Mouse (Mus musculus) frontal cortex, adult 2 months (tissue): ENCODE results near the gene Phldb2. TPM values are rescaled to one million over a fixed set of nuclear protein-coding genes. Genes with fewer than 3 reads are reported as not detected.

Experiments
- DNase-seq, 2 experiments: peaks; one replicate each; pipeline ENCODE4 v3.0.0; 2022; ENCODE audit warnings: low spot score in 1 of 2; ENCODE audit errors: extremely low spot score in 1 of 2
- polyA plus RNA-seq: library from polyadenylated mRNA; depleted of rRNA; stranded (reverse); fragments of >200 nt; gene quantifications from 2 replicates; pipeline ENCODE4 v1.2.3, GENCODE M21; 2012

The Phldb2 gene
- polyA plus RNA-seq, 1 experiment: 7.0 TPM

DNA sequence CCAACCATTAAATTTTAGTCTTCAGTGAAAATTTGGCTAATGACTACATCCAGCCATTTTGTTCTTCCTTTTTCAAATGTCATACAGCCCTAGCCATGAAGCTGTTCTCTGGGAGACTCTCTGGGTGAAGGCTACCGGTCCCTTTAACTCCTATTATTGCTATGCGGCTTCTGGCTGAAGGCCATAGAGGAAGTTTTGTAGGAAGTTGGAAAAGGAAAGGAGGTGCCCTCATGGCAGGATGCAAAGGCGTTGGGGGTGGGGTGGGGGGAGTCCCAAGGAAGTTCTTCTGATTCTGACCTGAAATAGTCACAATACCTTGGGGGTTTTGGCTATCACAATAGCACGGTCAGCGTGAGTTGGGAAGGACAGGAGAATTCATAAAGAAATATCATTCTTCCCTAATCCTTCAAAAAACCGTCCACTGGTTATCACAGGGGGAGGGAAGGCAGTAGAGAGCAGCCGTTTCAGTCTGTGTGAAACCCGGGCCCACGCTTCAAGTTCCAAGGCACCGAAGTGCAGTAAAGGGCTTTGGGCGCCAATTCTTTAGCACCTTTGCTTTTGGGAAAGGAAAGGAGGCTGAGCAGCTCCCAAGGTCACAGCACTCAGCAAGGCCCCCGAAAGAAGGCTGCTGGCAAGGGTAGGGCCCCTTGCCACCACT is 195.8 kb downstream of the Phldb2 start:
- DNase-seq: no peak

DNA sequence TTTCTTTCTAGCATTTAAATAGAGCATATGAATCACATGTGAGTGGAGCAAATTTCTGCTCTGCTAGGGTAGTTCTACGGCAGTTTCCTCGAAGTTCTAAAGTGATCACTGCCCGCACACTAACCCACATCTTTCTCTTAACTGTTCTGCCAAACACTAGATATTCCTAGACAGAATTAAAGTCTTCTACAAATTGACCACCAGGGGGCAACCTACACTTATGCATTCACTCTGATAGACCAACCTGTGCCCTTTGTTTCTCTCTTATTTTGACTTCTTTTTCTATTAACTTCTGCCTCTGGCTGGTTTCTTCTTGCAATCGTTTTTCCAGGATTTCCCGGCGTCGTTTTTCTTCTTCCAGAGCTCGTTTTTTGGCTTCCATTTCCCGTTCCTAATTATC is 196.5 kb downstream of the Phldb2 start:
- DNase-seq: peak; percentile 33 to 88

DNA sequence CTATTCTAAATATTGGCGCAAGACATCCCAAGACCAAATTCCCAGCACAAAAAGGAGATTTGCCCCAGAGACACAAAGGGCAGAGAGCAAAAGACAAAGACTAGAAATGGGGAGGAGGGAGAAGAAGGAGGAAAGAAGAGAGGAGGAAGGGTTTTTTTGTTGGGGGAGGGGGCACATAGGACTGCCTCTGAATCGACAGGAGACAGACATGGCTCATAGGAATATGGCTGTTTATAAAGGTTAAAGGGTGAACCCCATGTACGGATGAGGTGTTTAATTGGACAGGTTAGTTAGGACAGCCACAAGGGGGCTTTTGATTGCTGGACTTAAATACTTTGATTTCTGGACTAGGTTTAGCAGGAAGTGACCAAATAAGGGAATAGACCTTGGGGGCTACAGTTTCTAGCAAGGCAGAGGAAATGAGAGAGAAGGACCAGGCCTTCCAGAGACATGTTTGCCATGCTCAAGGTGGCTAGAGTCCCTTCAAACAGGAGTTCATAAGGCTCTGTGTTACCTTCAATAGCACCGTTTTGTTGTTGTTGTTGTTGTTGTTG is 209.7 kb downstream of the Phldb2 start:
- no peak for DNase-seq

DNA sequence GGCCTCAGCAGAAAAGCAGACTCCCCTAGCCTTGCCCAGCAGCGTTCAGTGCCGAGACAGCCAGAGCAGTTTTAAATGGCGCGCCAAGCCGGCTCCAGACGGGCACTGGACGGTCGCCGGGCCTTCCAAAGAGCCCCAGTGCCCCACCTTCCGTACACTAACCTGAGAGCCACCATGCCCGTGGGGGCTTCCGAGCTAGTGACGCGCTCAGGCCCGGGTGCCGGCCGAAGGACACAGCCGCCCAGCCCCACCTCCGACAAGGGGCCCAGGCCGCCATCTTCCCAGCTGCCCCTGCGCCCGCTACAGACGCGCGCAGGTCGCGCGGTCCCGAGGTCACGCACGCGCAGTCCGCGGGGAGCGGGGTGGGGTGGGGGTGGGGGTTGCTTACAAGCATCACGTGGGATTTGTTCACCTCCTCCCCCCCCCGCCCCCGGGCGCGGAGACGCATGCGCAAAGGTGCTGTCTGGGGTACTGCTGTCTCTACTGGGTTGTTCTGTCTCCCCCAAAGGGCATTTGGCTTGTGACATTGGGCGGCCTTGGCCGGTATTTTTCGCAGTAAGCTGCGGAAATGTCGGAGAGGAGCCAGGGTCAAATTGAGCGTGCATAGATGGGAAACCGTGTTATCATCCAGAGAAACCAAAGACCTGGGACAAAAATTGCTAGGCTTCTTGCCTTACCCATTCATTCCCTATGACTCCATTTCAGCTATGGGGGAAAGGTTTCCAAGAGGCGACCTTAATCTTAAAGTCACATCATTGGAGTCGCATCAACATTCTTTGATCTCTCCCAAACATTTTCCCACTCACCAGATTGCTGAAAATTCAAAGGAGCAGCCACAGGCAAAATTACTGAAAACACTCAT is 210.6 kb downstream of the Phldb2 start, which contains the start of gene Abhd10:
TSS of gene Abhd10 (minus strand) at position 341 of the 862 bp plus-strand sequence.
- peak; percentile 92 to 97 for DNase-seq

DNA sequence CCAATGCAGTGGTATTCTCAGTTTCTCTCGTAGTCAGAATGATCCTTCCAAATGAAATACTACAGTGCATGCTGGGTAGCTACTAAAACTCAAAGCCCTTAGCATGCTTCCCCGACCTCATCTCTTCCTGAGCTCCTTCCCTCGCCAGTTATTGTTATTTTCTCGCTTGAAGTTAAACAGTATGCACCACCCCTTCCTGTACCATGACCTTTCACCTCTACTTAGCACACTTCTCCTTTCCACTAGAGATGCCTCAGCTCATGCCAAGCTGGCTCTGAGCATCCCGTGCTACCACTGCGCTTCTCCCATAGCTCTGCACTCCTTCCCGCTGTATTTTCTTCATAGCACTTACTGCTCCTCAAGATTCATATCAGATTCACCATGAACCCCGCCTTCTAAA is 215.5 kb downstream of the Phldb2 start:
- no peak for DNase-seq

DNA sequence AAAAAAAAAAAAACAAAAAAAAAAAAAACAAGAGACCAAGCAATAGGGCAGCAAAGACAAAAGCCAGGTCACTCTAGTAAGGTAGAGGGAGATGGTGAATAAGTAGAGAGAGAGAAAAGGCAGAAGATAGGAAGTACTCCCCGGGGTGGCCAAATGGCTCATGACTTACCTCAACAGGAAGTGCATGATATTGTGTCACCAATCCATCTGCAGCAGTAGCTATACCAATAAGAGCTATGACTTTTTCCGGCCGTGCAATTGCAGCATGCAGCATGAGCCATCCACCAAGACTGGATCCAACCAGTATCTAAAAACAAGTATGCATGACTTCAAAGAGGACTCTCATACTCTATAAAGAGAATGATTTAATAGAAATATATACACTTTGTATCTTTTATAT is 216.7 kb downstream of the Phldb2 start:
- no peak for DNase-seq

DNA sequence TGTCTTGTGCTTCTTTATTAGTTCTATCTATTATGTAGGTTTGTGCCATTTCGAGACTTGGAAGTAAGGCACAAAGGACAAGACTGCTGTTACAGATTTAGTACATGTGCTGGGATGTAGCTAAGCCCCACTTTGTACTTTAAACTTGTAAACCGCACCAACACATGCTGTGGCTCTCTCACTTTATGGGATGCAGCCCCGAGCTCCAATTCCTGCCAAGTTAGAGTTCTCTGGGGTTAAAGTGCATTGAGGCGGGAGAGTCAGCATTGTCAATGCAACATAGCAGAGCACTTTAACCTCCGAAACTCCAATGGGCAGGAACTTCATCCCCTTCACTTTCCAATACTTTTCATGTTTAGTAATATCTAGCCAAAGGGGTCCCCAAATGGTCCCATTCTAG is 224.2 kb downstream of the Phldb2 start:
- DNase-seq: no peak

DNA sequence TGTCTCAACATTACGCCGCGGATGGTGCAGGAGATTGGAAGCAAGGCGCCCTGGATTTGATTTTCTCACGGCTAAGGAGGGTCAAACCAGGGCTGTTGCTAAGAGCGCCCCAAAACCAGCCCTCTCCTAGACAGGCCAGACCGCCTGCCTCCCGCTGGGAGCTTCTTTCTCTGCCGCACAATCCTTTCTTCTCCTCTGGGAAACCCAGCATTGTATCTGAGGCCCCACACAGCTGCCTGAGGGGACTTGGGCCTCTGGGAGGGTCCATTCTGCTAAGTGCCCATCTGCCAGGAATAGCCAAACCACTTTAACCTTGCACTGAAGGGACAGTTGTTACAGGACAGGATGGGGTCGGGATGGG is 228.7 kb downstream of the Phldb2 start:
- no peak for DNase-seq

DNA sequence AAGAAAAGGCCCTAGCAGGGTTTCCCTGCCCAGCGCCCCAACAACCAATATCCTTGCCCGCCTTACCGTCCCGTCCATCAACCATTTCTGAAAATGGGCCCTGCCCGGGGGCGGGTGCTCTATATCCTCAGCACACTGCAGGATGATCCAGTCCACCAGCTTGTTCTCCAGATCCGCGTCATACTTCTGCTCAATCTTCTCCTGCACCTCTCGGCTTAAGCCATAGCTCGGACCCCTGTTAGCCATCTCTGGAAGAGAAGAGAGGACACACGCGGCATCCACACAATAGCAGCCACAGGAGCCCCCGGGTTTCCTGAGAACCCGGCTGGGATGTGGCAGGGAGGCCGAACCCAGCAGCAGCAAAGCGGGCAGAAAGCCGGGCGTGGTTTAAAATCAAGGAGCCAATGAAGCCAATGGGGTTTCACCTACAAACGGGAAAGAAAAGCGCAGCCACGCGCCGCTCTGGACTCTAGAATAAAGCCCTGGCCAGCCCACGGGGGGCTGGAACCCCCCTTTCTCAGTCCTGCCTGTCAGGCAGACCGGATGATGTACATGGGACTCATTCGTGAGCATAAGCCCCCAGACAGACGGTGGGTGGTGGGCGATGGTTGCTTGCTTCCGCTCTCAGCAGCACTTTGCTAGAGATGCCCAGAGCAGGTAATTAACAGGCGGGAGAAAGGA is 229.2 kb downstream of the Phldb2 start, which contains the start of gene Tagln3:
TSS of gene Tagln3 (minus strand) at position 548 of the 681 bp plus-strand sequence.
- DNase-seq: peak; percentile 56 to 79

DNA sequence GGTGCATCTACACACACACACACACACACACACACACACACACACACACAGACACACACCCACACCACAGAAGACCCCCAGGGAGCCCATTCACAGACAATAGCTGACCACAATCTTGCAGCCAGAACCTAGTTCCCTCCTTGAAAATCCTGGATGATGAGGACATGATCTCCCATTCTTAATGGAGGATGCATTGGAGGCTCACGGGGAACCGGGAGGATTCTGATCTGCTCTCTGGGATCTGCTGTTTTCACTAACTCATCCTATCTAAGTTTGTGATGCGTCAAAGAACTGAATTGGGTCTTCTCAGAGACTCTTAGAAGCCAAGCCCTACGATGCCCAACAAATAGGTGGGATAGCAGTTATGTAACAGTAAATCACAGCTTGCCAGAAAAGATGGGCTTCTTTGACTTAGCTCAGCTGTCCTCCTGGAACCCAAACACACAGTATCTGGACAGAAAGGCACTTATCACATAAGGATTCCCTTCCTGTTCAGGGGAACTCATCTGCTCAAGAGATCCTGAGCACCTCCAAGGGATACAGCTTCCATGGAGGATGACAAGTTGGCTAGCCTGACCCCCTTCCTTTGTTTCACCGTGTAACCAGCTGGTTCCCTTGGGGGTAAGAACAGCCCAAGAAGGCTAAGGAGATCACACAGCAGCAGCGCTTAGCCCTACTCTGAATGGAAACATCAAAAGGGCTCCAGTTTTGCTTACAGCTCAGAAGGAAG is 230.1 kb downstream of the Phldb2 start:
- DNase-seq: peak in 1 of 2 experiments; percentile 55

DNA sequence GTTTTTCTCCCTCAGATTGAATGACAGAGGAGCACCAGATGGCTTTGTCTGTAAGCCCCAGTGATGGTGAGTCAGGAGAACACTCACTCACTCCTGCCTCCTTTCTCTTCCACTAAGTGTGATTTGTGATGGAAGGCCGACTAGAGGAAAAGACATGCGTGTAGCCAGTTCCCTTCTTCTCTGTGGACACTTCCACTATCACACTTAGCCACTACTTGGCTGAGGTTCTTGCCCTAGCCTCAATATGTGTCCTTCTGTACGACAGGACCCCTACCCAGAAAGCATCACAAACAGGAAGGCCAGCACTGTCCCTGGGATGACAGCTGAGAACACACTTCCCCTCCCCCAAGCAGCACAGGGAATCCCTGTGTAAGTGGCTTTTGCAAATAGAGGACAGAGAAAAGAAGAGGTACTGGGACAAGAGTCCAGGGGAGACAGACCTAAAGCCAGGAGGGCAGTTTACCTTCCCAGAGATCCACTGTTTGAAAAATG is 230.9 kb downstream of the Phldb2 start:
- peak in 1 of 2 experiments; percentile 61 for DNase-seq

DNA sequence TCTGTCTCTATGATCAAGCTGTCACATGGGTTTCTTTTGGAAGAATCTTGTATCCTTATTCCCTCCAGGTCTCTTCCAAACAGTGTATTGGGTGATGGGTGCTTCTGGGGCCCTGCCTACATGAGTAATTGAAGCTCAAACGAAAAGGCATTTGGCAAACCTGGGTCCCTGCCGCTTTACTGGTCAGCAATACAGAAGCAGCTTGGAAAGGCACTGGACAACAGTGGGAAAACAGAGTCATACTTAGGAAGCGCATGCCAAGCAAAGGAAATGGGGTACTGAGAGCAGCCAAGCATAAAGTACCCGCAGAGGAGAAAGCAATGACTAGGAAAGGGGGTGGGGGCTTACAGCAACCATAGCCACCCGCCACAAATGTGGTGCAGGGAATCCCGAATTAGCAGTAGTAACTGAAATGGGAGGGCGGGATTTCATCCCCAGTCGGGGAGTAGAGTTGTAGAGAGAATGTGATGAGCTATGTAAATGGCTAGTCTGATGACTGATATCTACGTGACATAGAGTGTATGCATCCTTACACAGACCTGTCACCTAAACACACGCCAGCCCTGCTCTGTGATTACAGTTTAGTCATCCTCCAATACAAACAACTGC is 233.3 kb downstream of the Phldb2 start:
- no peak for DNase-seq

DNA sequence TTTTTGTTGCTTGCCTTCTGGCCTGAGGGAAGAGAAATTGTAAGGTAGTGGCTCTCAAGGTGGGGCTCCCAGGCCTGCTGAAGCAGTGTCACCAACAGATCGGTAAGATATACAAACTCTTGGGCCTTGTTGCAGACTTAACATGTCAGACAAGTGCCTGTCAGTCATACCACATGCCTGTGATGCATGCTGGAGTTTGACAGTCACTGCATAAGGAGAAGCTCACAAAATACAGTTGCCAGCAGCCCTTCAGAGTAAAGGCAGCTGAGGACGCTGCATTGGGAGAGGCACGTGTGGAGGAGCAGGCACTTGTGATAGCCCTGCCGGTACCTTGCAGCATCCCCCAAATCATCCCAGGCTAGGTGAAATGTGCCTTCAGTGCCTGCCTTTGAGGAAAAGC is 235.1 kb downstream of the Phldb2 start:
- DNase-seq: no peak

DNA sequence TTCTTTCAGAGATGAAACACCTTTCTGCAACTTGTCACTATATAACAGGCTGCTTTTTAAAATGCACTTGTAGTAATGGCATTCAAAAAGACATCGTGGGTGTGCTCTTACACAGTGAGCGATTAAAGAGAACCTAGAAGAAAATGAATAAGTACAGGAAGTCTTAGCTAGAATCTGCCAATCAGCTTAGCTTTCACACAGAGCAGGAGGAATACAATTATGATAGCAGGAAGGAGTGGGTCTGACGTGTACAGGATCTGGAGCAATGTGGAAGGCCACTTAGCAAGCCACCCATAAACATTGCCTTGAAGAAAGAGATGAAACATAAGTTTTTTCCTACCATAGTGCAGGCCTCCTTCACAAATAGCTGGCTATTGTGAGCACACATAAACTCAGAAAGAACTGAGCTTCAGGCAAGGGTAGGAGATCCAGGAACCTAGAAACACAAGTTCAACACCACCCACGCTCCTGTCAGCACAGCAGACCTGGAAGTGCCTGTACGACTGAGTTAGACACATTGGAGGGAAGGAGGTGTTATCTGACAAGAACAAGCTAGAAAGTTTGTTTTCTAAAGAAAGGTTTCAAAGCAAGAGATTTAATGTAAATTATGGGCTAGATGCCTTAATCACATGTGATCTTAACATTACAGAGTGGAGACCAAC is 238.8 kb downstream of the Phldb2 start:
- peak; percentile 55 to 64 for DNase-seq

DNA sequence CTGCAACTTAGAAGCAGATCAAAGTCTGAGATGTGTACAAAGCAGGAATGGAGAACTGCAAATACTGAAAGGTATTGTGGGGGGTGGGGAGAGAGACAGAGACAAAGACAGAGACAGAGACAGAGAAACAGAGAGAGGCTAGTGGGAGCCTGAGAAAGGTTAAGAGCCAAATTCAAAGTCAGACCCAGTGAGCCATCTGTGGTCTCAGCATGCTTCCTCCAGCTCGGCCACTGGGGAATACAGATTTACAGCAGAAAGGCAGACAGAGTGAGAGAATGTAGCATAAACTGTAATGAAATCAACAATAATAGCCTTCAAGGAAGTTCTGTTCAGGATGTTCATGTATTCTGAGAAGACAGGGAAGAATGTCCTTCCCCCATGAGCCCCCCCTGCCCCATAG is 239.5 kb downstream of the Phldb2 start:
- DNase-seq: no peak

DNA sequence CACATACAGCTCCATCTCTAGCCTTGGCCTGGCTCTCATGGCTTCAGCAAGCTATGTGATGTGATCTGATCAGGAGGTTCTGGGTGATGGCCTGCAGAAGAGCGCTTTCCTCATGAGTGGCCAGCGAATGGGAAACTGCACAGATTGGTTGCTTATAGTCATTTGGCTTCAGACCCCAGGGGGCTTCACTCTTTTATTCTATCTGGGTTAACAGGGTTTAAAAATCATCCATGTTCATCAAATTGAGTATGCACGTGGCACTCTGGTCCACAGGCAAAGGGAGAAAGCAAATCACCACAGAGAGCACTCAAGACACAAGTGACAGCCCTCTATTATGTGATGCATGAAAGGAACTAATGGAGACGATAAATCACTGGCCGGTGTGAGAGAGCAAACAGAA is 240.1 kb downstream of the Phldb2 start:
- no peak for DNase-seq

DNA sequence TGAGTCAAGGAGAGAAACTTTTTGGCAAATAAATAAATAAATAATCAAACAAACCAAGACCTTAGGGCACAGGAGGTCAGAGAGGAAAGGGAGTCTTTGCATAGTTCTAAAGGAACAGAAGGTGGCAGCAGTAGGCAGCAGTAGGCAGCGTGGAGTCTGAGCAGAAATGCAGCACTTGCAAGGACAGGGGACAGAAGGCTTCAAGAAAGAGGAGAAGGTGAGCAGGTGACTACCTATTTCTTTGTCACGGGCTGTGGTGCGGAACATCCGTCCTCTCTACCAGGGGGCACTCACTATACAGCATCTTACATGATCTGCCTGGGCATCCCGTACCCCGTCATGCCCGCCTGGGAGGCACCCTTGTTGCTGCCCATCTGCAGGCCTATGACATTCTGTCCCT is 242.1 kb downstream of the Phldb2 start:
- DNase-seq: no peak

DNA sequence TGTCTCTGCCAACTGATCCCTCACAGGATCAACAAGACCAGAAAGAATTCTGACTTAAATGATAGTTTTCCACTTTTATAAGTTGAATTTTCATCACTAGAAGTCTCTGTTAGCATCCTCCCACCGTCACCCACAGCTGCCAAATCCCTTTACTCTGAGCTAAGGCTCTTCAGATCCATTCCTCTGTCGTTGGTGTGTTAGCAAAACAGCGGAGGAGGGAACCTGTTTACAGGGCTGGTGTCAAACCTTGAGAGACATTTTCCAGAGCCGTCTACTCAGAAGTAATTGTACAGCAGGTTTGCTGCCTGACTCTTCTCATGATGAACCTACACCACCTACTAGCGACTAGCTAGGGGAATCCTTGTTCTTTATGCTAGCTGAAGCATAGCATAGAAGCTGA is 254.1 kb downstream of the Phldb2 start:
- no peak for DNase-seq

DNA sequence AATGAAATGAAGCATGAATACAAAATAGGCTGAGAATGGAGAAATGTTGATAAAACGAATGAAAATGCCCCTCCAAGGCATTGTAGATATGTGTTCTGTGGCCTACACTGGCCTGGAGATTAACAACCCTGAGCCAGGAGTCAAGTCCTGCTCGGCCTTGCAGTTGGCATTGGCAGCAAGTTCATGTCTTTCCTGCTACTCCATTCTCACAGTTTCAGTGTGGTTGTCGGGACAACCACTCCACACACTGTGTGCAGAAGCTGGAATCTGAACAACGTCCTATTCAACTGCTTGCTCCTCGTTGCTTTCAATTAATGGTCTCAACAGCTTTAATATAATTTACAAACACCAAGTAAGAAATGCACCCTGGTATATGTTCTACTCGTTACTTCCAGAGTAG is 255.4 kb downstream of the Phldb2 start:
- DNase-seq: no peak
